Mouse (Mus musculus): Measurements from ENCODE around the gene Scfd2. TPM values are rescaled to one million over a fixed set of nuclear protein-coding genes. Genes with fewer than 3 reads are reported as not detected.

Scfd2 gene
- polyA plus RNA-seq, 1 experiment from 2014 or later = 14.6 TPM

GRCm38 (mm10) chr5:74180216-74180615 is 351.3 kb downstream of the Scfd2 start:
- WGBS = 22% methylated on average over 10 of the region's 10 CpGs
- Histone ChIP-seq H3K4me1 (peaks cover 37% of the 10 kb centered on the region), H3K4me3 (no peak overlapping the region), H3K27ac (replicated peaks) (no peak overlapping the region), H3K36me3 (no peaks in the 10 kb centered on the region), H3K9me3 (replicated peaks) (no peaks in the 10 kb centered on the region), H3K27me3 (ENCODE audit: low read depth, poor library complexity, severe bottlenecking) (peaks cover 62% of the 10 kb centered on the region)
- peak; percentile 39 for DNase-seq (ENCODE audit: low spot score)

- H3K4me3 ChIP-seq = no peak overlapping the region
- peak overlapping the region; percentile 43; the same call in 1 of the 2 replicates for H3K27ac ChIP-seq (replicated peaks)
- H3K4me1 ChIP-seq = peaks cover 50% of the 10 kb centered on the region
- no peak for DNase-seq (ENCODE audit: low spot score)
- H3K27me3 ChIP-seq (ENCODE audit: low read depth, poor library complexity, severe bottlenecking) = peaks cover 41% of the 10 kb centered on the region
- 67% methylated on average over 14 of the region's 14 CpGs for WGBS
- H3K9me3 ChIP-seq (replicated peaks) = no peaks in the 10 kb centered on the region
- no peaks in the 10 kb centered on the region for H3K36me3 ChIP-seq
Measured at GRCm38 (mm10) chr5:74175526-74176270, 355.9 kb downstream of the Scfd2 start.

GRCm38 (mm10) chr5:74173162-74173844 is 358.3 kb downstream of the Scfd2 start:
- H3K27ac ChIP-seq (replicated peaks) = peak overlapping the region; percentile 67
- no peaks in the 10 kb centered on the region for H3K9me3 ChIP-seq (replicated peaks)
- no peak overlapping the region for H3K4me3 ChIP-seq
- WGBS = 71% methylated on average over 18 of the region's 18 CpGs
- peaks cover 59% of the 10 kb centered on the region for H3K27me3 ChIP-seq (ENCODE audit: low read depth, poor library complexity, severe bottlenecking)
- peaks cover 29% of the 10 kb centered on the region for H3K4me1 ChIP-seq
- H3K36me3 ChIP-seq = no peaks in the 10 kb centered on the region
- no peak for DNase-seq (ENCODE audit: low spot score)

- Histone ChIP-seq H3K36me3 (no peaks in the 10 kb centered on the region), H3K9me3 (replicated peaks) (no peaks in the 10 kb centered on the region), H3K27ac (replicated peaks) (peak overlapping the region; percentile 2; the same call in 1 of the 2 replicates), H3K4me3 (no peak overlapping the region), H3K27me3 (ENCODE audit: low read depth, poor library complexity, severe bottlenecking) (peaks cover 56% of the 10 kb centered on the region), H3K4me1 (peaks cover 29% of the 10 kb centered on the region)
- WGBS = 74% methylated on average over 12 of the region's 12 CpGs
- DNase-seq (ENCODE audit: low spot score) = no peak
Measured at GRCm38 (mm10) chr5:74172208-74172607, 359.4 kb downstream of the Scfd2 start.

- no peaks in the 10 kb centered on the region for H3K36me3 ChIP-seq
- peaks cover 29% of the 10 kb centered on the region for H3K4me1 ChIP-seq
- whole genome bisulfite sequencing = 79% methylated on average over 9 of the region's 9 CpGs
- DNase-seq (ENCODE audit: low spot score) = no peak
- H3K9me3 ChIP-seq (replicated peaks) = no peaks in the 10 kb centered on the region
- no peak overlapping the region for H3K4me3 ChIP-seq
- H3K27ac ChIP-seq (replicated peaks) = no peak overlapping the region
- H3K27me3 ChIP-seq (ENCODE audit: low read depth, poor library complexity, severe bottlenecking) = peaks cover 51% of the 10 kb centered on the region
Measured at GRCm38 (mm10) chr5:74171768-74172167, 359.8 kb downstream of the Scfd2 start.

- peaks cover 59% of the 10 kb centered on the region for H3K27me3 ChIP-seq (ENCODE audit: low read depth, poor library complexity, severe bottlenecking)
- no peak for DNase-seq (ENCODE audit: low spot score)
Measured at GRCm38 (mm10) chr5:74168085-74168484, 363.5 kb downstream of the Scfd2 start.

GRCm38 (mm10) chr5:74166642-74167041 is 364.9 kb downstream of the Scfd2 start:
- Histone ChIP-seq H3K4me1 (peaks cover 13% of the 10 kb centered on the region), H3K27ac (replicated peaks) (no peak overlapping the region), H3K36me3 (no peaks in the 10 kb centered on the region), H3K9me3 (replicated peaks) (no peaks in the 10 kb centered on the region), H3K4me3 (no peak overlapping the region), H3K27me3 (ENCODE audit: low read depth, poor library complexity, severe bottlenecking) (peaks cover 64% of the 10 kb centered on the region)
- DNase-seq (ENCODE audit: low spot score) = no peak
- 95% methylated on average over 3 of the region's 3 CpGs for WGBS

More at GRCm38 (mm10) chr5:74168085-74168484, 363.5 kb downstream of the Scfd2 start:
- H3K9me3 ChIP-seq (replicated peaks) = no peaks in the 10 kb centered on the region
- peaks cover 13% of the 10 kb centered on the region for H3K4me1 ChIP-seq
- no peak overlapping the region for H3K27ac ChIP-seq (replicated peaks)
- no peaks in the 10 kb centered on the region for H3K36me3 ChIP-seq
- no peak overlapping the region for H3K4me3 ChIP-seq
- 83% methylated on average over 3 of the region's 3 CpGs for WGBS

- H3K27me3 ChIP-seq (ENCODE audit: low read depth, poor library complexity, severe bottlenecking) = peaks cover 47% of the 10 kb centered on the region
Measured at GRCm38 (mm10) chr5:74164547-74164946, 367.0 kb downstream of the Scfd2 start.

GRCm38 (mm10) chr5:74163141-74163540 is 368.4 kb downstream of the Scfd2 start:
- no peak overlapping the region for H3K27ac ChIP-seq (replicated peaks)
- H3K4me3 ChIP-seq = no peak overlapping the region
- no peak for DNase-seq (ENCODE audit: low spot score)
- H3K36me3 ChIP-seq = no peaks in the 10 kb centered on the region
- WGBS = 92% methylated on average over 6 of the region's 6 CpGs
- H3K4me1 ChIP-seq = peaks cover 20% of the 10 kb centered on the region
- H3K9me3 ChIP-seq (replicated peaks) = no peaks in the 10 kb centered on the region
- H3K27me3 ChIP-seq (ENCODE audit: low read depth, poor library complexity, severe bottlenecking) = peaks cover 41% of the 10 kb centered on the region

More at GRCm38 (mm10) chr5:74164547-74164946, 367.0 kb downstream of the Scfd2 start:
- Histone ChIP-seq H3K9me3 (replicated peaks) (no peaks in the 10 kb centered on the region), H3K27ac (replicated peaks) (no peak overlapping the region), H3K4me3 (no peak overlapping the region), H3K36me3 (no peaks in the 10 kb centered on the region), H3K4me1 (peaks cover 20% of the 10 kb centered on the region)
- DNase-seq (ENCODE audit: low spot score) = no peak
- 89% methylated on average over 7 of the region's 7 CpGs for WGBS

GRCm38 (mm10) chr5:74162013-74162412 is 369.5 kb downstream of the Scfd2 start:
- no peak for DNase-seq (ENCODE audit: low spot score)
- no peaks in the 10 kb centered on the region for H3K36me3 ChIP-seq
- peak overlapping the region; percentile 41 for H3K4me3 ChIP-seq
- H3K27me3 ChIP-seq (ENCODE audit: low read depth, poor library complexity, severe bottlenecking) = peaks cover 41% of the 10 kb centered on the region
- peak overlapping the region; percentile 65 for H3K27ac ChIP-seq (replicated peaks)
- peaks cover 20% of the 10 kb centered on the region for H3K4me1 ChIP-seq
- WGBS = 31% methylated on average over 3 of the region's 3 CpGs
- H3K9me3 ChIP-seq (replicated peaks) = no peaks in the 10 kb centered on the region

GRCm38 (mm10) chr5:74161297-74161926 is 370.1 kb downstream of the Scfd2 start:
- 28% methylated on average over 15 of the region's 15 CpGs for WGBS
- no peaks in the 10 kb centered on the region for H3K9me3 ChIP-seq (replicated peaks)
- H3K27ac ChIP-seq (replicated peaks) = peak overlapping the region; percentile 65
- H3K4me1 ChIP-seq = peaks cover 23% of the 10 kb centered on the region
- H3K4me3 ChIP-seq = peak overlapping the region; percentile 41
- no peaks in the 10 kb centered on the region for H3K36me3 ChIP-seq
- H3K27me3 ChIP-seq (ENCODE audit: low read depth, poor library complexity, severe bottlenecking) = peaks cover 39% of the 10 kb centered on the region
- DNase-seq (ENCODE audit: low spot score) = peak; percentile 74

- no peaks in the 10 kb centered on the region for H3K36me3 ChIP-seq
- H3K4me1 ChIP-seq = peaks cover 32% of the 10 kb centered on the region
- no peak overlapping the region for H3K4me3 ChIP-seq
- no peak overlapping the region for H3K27ac ChIP-seq (replicated peaks)
- H3K27me3 ChIP-seq (ENCODE audit: low read depth, poor library complexity, severe bottlenecking) = peaks cover 30% of the 10 kb centered on the region
- WGBS = 78% methylated on average over 4 of the region's 4 CpGs
- no peaks in the 10 kb centered on the region for H3K9me3 ChIP-seq (replicated peaks)
- no peak for DNase-seq (ENCODE audit: low spot score)
Measured at GRCm38 (mm10) chr5:74160349-74160748, 371.2 kb downstream of the Scfd2 start.

All from midbrain, embryonic 10.5 days (tissue).